Mouse (Mus musculus): ENCODE measurements around the gene Ier3.
A peak's percentile ranks its signal among the peaks of the same experiment; 100 is the strongest.

Ier3 gene

DNA sequence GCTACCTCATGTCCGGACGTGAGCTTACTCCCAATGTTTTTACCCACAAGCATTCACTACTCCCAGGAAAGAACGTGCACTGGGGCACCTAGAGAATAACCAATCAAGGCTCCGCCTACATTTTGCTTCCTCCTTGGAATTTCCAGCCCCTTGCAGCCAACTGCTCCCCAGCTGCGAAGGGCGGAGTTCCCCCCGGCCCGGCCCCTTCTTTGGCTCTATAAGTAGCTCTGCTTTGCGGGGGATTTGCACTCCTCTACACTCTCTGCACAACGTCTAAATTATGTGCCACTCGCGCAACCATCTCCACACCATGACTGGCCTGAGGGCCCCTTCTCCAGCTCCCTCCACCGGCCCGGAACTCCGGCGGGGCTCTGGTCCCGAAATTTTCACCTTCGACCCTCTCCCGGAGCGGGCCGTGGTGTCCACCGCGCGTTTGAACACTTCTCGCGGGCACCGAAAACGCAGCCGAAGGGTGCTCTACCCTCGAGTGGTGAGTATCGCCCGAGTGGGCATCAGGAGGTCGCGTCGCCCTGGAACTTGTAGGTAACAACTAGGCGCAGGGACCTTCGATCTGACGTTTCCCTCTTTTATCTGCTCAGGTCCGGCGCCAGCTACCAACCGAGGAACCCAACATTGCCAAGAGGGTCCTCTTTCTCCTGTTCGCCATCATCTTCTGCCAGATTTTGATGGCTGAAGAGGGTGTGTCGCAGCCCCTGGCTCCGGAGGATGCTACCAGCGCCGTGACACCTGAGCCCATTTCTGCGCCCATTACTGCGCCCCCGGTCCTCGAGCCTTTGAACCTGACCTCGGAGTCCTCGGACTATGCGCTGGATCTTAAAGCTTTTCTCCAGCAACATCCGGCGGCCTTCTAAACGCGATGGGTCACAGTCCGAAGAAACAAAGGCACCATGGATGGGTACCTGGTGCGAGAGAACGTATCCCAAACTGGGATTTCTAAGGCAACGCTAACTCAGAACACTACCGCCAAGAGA is at the start of gene Ier3:
TSS of gene Ier3 (plus strand) at position 246 of the 992 bp plus-strand sequence.
- peak; percentile 92 for DNase-seq (ENCODE audit: low read depth, low spot score)

DNA sequence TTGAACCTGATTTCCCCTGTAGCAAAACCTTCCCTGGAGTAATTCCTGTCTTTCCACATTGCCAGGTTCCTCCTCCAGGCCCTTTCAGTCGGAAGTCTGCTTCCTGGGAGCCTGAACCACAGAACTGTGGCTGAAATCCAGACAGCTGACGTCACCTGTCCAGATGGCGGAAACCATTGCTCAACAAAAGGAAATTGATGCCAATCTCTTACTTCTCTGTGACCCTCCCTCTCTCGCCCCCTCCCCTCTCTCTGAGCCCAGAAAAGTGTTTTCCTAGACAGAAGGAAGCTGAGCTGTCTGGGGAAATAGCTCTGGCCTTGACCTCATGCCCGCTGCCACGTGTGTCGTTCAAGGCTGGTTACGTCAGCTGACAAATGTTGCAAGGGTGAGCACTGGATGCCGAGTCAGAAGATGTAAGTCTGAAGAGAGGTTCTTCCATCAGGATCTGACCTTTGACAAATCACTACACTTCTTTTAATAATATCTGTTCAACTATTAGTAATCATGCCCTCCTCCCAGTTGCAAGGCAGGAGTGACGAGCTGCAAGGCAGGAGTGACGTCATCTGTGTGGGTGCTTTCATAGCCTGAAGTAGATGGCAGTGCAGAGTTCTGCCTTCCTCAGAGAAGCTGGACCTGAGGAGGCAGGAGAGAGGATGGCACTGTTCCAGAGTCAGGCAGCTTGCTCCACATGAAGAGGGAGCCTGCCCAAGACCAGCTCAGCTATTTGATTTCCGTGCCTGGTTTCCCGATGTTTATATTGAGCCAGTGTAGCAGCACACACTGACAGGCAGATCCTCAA is 44.5 kb upstream of the Ier3 start:
- peak; percentile 29 for DNase-seq (ENCODE audit: low read depth, low spot score)

DNA sequence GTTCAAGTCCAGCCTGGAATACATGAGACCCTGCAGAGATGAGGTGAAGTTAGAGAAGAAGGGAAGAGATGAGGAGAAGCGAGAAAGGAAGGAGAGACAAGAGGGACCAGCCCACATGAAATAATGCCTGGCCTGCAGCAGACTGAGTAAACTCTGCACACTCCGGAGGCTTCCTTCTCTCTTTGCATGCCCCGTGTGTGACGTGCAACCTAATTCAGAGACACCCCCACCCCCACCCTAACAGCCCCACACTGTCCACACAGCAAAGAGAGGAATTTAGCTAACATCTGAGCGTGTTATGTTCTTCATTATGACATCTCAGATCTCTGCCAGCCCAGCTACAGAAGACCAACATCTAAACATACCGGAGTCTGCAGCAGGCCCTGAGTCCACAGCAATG is 42.5 kb upstream of the Ier3 start:
- no peak for DNase-seq (ENCODE audit: low read depth, low spot score)

DNA sequence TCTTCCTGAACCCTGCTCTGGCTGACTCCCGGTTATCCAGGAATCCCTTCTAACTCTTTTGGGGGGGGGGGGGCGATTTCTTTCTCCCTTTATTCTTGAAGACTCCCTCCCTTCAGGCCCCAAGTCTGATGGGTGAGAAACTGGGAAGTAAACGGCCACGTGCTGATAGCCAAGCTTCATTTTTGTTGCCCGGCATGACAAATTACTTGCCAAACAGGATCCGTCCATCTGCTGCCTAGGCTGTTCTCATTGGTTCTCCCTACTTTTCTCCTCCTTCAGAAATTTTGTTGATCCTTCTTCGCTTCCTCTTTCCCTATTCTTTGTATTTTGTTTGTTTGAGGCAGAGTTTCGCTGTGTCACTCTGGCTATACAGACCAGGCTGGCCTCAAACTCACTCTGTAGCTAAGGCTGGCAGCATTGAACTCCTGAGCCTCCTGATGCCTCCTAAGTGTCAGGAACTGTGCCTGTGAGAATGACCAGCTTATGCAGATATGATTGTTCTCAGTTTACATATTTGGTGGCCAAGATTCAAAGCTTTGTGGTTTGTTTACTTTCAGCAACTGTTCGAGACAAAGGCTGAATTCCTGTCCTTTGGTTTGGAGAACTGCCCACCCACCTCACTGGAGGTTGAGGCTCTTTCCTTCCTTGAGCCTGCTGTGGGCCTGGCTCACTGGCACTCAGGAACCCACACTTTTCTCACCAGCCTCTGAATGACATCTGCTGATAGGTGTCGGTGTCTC is 41.8 kb upstream of the Ier3 start:
- DNase-seq (ENCODE audit: low read depth, low spot score): no peak

DNA sequence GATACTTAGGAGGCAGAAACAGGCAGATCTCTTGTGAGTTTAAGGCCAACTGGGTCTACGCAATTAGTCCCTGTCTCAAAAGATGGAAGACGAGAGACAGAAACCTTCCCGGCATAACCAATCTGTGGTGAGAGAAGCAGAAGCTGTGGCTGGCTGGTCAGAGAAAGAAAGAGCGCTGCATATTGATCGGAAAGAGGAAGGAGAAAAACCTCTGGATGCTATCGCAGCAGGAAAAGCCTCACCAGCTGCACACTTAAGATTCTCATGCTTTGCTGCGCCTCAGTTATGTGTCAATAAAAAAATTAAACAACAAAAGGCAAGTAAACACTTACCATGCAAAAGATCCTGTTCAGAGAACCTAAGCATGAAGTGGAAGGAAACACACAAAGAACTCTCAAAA is 41.1 kb upstream of the Ier3 start:
- no peak for DNase-seq (ENCODE audit: low read depth, low spot score)

DNA sequence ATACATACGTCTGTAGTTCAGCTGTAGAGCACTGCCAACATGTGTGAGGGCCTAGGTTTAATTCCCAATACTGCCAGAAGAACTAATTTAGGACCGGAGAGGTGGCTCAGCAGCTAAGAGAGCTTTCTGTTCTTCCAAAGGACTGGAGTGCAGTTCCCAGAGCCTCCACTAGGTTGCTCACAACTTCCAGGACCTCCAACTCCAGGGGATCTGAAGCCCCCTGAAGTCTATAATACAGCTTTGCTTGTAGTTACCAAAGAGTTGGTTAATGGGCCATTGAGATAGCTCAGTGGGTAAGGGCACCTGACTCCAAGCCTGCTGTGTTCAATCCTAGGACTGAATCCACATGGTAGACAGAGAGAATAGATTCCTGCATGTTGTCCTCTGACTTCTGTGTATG is 39.1 kb upstream of the Ier3 start:
- DNase-seq (ENCODE audit: low read depth, low spot score): peak; percentile 55

DNA sequence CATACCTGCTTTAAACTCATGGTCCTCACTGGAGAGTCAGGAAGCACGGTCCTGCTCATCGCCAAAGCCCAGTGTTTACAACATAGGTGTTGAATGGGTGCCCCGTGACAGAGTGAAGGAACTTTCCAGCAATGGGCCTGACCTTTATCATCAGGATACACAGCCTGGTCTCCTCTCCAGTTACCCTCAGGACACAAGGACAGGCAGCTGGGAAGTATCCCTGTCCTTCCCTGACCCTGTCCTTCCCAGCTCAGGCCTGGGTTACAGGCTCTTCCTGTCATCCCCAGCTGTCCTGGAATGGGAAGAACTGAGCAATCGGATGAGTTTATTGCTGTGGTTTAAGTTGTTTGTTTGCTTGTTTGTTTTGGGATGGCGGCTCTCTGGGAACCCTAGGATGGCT is 38.6 kb upstream of the Ier3 start:
- no peak for DNase-seq (ENCODE audit: low read depth, low spot score)

DNA sequence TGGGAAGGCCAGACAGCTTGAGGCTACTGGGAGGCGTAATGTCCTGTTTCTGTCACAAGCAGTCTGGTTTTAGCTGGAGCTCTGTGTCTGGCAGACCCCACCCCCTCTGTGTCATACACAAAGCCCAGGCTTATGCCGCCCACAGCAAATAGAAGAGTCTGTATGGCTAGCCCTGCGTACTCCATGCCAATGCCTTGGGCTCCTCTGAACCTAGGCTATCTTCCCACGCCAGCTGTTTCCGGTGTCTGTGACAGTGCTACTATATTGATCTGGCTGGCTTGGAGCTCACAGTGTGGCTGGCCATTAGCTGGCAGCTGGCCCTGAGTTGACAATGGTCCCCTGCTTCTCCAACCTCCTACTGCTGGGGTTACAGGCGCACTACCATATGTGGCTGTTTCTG is 37.5 kb upstream of the Ier3 start:
- peak; percentile 31 for DNase-seq (ENCODE audit: low read depth, low spot score)

DNA sequence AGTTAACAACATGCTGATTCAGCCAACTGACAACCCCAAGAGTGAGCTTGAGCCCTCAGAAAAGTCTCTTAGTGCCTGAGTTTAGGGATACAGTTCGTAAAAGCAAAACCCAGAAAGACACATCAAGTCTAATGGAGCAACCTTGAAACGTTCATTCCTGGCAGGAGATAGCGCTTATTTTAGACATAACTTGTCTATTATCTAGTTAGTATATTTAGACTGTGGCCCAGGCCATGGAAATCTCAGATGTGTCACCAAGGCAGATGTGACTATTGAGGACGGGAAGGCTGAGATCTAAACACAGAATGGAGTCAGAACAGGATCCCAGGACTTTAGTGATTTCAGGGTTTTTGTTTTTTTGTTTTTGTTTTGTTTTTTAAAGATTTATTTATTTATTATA is 36.3 kb upstream of the Ier3 start:
- no peak for DNase-seq (ENCODE audit: low read depth, low spot score)

DNA sequence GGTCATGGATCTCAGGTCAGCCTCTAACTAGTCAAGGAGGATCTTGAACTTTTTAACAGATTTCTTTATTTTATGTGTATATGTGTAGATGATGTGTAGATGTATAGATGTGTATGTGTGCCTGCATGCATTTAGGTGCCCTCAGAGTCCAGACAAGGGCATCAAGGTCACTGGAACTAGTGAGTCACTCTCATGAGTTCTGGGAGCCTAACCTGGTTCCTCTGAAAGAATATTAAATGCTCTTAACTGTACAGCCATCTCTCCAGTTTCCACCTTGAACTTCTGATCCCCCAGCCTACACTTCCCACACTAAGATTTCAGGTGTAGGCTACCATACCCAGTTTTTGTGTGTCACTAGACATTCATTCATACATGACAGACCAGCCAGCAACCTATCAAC is 34.0 kb upstream of the Ier3 start:
- DNase-seq (ENCODE audit: low read depth, low spot score): no peak

DNA sequence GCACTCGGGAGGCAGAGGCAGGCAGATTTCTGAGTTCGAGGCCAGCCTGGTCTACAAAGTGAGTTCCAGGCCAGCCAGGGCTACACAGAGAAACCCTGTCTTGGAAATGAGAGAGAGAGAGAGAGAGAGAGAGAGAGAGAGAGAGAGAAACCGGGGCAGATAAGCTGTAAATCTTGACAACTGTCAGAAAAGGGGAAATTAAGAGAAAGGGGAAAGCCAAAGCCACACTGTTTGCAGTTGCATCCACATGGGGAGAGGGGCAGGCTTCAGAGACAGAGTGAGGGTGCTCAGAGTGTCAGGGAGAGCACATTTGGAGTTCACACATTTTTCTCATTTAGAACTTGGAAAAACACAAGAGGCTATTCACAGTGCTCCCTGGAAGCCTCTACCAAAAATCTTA is 33.5 kb upstream of the Ier3 start:
- no peak for DNase-seq (ENCODE audit: low read depth, low spot score)

DNA sequence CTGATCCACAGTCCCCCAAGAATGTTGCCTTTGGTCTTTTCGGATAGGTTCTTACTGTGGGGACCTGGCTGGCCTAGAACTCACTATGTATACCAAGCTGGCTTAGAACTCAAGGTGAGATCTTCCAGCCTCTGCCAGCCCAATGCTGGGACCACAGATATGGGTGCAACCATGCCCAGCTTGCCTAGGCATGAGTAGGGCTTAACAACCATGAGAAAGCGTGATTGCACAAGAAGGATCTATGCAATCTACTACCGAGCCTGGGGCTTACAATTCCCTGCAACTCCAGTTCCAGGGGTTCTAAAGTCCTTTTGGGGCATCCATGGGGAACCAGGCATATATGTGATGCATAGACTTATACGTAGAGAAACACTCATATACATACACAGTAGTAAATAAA is 30.6 kb upstream of the Ier3 start:
- DNase-seq (ENCODE audit: low read depth, low spot score): no peak

DNA sequence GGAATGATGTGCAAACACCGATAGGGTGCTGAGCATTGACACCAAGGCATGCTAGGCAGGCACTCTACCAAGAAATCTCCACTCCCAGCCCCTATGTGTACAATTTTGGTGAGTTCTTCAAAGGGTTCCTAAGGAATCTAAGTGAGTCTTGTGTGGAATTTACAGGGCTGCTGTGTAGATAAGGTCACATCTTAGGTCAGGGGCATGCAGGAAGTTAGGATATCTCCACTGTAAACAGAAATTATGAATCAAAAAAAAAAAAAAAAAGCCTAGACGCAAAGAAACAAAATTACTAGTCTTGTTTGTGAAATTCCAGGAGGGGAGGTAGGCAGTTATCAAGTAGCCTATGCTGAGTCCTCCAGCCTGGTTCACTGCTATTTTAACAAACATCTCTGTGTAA is 28.6 kb upstream of the Ier3 start:
- DNase-seq (ENCODE audit: low read depth, low spot score): no peak

DNA sequence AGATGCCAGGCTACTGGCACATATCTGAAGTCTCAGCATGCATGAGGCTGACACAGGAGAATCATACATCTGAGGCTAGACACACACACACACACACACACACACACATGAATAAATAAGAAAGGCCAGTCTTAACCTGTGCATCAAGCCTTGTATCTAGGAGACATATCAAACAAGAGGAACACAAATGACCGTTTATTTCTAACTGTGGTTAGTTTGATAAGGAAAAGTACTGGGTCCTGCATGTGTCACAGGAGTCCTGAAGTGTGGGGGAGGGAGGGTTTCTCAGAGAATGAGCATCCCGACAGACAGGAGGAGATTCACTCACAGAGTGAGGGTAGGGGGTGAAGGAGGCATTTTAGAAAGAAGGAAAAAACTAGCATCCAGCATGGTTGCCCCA is 26.4 kb upstream of the Ier3 start:
- DNase-seq (ENCODE audit: low read depth, low spot score): no peak

DNA sequence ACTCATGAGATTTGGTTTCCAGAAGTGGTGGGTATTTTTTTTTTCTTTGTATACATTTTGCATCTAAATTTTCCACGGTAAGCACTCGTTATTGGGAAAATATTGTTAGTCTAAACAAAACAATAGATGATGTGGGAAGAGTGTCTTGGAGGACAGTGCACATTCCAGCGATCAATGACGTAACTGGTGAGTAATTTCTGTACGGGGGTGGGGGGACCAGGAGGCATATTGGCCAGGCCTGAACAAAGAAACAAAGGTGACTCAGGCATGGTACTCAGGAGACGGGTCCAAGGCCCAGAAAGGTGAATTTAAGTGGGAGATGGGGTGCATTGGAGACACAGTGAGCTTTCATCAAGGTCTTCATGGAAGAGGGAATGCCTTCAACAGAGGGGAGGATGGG is 25.8 kb upstream of the Ier3 start:
- DNase-seq (ENCODE audit: low read depth, low spot score): no peak

DNA sequence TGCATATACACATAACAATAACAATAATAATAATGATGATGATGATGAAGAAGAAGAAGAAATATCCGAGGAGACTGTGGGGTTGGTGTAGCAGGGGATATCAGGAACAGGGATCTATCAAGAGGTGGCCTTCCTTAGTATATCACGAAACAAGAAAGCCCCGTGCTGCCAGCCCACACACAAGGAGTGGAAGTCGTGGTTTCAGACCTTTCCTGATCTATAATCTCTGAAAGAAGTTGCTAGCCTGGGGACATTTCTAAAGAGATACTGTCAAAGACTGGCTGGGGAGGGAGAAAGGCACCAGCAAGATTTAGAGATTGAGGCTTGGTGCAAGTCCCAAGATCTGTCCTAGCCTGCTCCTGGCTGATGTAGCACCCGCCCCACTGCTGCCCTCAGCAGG is 24.6 kb upstream of the Ier3 start:
- no peak for DNase-seq (ENCODE audit: low read depth, low spot score)

DNA sequence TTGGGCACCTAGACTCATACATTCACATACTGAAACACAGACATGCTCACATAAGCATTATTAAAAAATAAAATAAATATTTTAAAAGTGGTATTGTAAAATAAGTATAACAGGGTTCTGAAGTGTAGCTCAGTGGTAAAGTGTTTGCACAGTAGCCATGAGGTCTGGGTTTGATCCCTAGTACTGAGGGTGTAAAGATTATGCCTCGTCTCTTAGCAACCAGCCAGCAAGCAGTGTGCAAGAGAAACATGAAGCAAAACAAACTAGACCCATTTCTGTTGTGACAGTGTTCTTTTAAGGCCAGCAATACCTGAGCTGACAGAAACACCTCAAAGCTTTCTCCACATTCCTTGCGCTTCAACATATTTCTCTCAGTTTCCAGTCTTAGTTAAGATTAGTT is 20.6 kb upstream of the Ier3 start:
- DNase-seq (ENCODE audit: low read depth, low spot score): no peak

DNA sequence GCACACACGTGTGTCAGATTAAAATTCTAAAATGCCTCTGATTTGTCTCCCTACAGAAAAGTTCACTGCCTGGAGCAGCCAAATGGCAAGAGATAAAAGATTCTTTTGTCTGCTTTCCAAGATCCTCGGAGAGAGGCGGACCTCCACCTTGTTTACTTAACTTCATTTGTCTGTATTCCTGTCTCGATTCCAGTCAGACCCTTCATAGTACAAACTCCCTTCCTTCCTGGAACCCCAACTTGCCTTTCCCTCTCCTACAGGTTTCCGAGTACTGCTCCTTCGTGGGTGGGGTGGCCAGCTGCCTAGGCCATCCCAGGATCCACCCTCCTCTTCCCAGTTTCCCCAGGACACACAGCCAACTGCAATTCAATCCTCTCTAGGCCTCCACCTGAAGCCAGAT is 18.5 kb upstream of the Ier3 start:
- DNase-seq (ENCODE audit: low read depth, low spot score): no peak

DNA sequence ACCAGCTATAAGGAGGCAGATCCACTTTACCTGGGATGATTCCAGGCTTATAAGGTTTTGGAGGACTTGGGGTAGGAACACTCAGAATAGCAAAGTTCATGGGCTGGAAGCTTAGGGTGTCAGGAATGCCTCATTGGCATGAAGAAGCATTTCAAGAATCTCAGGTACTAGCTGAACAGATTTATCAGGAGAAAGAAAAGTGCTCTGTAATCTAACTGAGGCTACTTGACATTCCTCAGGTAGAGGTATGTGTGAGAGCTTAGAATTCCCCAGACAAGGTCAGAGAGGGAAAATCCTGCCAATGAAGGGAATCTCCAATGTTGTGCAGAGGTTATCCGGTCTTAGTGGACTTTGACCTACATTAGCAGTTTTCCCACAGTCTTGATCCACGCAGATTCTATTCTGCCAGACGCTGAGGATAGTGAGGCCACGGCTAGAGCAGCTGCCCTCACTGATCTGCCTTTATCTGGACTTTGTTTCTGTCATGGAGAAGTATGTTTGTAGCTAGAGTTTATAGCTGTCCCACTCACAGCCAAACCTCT is 17.6 kb upstream of the Ier3 start:
- peak; percentile 39 for DNase-seq (ENCODE audit: low read depth, low spot score)

DNA sequence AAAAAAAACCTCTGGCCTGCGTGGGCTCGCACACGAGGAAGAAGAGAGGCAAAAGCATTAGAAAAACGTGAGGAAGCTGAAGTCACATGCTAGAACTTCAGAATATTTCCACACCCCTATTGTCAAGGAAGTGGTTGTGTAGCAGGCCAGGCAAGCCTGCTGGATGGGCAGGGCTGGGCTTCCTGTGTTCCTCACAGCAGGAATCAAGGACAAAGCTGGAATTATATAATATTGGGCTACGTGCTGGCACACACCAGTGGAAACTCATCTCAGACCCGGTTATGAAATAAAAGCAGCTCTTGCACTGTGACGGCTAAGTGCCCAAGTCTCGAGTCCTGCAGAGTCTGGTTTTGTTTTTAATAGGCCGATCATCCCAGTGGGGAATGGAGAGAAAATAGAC is 13.4 kb upstream of the Ier3 start:
- no peak for DNase-seq (ENCODE audit: low read depth, low spot score)

DNA sequence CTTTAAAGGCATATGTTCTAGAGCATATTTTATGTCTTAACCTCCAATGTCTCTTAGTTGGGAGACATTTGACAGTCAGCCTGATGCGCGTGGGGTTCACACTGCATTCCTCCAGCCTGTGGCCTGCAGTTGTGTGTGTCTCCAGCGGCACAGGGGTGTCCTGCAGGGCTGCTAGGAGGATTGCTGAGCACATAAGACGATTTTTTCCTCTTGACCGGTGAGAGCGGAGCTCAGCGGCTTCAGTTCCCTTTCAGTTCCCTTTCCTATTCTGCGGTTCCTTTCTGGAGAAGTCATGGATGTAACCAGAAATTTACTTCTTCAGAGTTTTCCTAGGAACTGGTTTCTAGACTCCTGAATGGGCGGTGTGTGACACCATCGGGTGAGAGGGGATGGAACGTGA is 12.1 kb upstream of the Ier3 start:
- no peak for DNase-seq (ENCODE audit: low read depth, low spot score)
